Mouse (Mus musculus) layer of hippocampus, postnatal 10 days (tissue): ENCODE measurements at regions not wholly inside any gene's neighbourhood (a gene's known extent, or its start where the extent isn't known, plus 50 kb on each side); places are given as distances from the start of the nearest gene placed in this dataset.
A peak's percentile ranks its signal among the peaks of the same experiment; 100 is the strongest.

Source experiments
- DNase-seq, 2 experiments: peaks; one replicate each; pipeline ENCODE4 v3.0.0; 2021; ENCODE audit warnings: low spot score in 2 of 2

DNA sequence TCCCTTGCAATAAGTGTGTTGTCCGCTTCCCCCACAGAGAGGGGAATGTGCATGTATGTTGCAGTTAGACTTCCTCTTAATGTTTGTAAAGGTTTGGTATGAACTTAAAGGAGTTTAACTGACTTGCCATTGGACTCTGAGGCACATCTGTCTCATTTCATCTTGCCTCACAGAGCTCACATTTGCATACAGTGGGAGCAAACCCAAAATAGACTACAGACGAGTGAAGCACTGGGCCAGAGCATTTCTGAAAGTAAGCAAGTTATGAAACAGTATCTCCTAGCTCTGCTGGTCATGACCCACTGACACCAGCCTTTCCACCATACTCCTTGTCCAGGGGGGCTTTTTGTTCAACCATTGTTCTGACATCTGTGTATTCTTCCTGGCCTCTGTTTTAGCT, 86.8 kb upstream of the Gm15217 start:
- DNase-seq = no peak

DNA sequence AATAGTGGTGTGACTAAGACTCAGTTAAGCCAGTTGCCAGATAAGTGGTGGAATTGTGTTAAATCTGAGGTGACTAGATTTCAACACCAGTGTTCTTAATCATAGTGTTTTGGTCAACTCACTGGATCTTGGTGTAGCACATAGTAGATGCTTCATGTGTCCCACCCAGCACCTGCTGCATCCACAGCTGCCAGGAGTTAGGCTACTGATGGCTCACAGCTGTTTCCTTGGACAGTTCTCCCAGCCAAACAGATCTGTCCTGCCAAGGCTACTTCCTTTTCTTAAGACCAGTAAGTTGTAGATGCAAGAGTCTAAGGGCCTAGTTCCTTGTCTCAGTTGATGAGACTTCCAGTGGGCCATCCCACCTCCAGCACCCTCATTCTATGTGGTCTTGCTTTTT, 82.9 kb upstream of the Gm15217 start:
- DNase-seq = no peak

DNA sequence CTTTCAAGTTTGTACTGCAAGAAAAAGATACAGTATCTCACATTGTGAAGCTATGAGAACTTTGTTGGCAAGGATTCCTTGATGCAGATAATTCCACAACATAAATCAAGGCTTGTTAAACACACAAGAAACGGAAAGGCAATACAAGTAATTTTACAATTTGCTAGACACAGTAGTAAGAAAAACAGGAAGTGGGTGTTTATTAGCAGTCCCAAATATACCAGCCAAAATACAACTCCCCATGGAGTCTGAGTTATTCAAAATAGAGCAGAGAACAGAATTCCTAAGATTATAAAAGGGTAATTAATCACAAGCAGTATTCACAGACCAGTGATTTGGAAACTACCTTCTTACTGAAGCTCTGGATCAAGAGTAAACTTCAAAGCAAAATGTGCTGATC, 78.7 kb upstream of the Gm15217 start:
- no peak for DNase-seq

DNA sequence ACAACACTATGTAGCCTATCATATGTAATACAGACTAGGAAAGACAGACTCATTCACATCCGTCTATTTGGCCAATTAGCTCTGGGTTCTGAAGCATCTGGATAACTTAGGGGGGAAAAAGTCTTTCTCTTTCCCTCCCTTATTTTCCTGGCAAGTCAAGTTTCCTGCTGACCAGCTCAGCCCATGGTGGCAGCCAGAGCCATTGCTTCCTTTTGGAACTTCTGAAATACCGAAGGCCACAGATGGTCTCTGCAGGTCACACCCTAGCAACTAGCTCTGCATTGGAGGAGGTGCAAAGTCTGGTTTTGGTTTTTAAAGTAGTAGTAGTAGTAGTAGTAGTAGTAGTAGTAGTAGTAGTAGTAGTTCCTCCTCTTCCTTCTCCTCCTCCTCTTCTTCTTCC, 76.6 kb upstream of the Gm15217 start:
- DNase-seq = no peak

DNA sequence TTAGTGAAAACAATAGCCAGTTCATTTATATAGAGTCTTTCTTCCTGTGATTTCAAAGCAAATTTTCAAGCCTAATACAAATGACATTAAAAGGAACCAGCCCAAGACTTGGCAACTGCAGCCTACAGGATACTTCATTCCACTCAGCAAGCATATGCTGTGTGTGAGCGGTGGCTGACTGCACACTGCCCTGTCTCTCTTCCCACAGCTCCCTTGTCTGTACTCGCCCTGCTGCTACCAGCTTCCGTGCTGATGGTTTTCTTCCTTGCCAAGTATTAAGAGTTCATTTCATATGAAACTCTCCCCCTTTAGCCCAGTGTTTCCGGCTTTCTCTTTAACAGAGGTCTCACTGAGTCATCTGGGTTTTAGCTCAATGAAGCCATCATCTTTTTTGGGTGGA, 73.9 kb upstream of the Gm15217 start:
- DNase-seq = peak; percentile 5 to 15

DNA sequence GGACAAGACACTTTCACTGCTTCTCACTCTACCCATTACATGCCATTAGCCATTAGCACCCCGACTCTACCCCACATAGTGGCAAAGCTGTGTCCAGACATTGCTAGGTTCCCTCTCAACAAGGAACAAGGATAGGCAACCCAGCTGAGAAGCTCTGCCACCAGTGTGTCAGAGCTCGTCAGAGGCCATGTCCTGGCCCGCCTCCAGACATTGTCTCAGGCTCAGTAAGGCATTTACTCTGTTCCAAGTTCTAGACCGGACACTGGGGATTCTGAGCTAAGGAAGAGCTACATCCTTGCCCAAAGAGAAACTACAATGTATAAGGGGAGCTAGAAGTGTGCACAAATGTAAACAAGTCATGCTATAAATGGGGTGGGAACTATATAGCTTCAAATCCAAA, 66.2 kb upstream of the Gm15217 start:
- no peak for DNase-seq

DNA sequence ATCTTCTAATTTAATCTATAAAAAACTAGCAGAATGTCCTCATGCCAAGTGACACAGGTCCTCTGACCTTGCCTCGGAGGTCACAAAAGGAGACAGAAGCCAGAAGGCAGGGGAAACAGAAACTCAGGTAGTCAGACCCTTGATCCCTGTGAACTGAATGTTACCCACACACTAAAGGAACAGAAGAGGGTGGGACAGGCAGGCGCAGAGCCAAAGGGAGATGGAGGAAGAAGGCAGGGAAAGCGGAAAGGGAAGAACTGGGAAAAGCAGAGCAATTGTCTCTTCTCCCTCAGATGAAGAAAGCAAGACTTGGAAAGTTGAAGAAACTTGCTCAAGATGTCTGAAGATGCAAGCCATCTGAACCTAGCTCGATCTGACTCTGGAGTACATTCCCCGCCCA, 62.7 kb upstream of the Gm15217 start:
- DNase-seq = no peak

DNA sequence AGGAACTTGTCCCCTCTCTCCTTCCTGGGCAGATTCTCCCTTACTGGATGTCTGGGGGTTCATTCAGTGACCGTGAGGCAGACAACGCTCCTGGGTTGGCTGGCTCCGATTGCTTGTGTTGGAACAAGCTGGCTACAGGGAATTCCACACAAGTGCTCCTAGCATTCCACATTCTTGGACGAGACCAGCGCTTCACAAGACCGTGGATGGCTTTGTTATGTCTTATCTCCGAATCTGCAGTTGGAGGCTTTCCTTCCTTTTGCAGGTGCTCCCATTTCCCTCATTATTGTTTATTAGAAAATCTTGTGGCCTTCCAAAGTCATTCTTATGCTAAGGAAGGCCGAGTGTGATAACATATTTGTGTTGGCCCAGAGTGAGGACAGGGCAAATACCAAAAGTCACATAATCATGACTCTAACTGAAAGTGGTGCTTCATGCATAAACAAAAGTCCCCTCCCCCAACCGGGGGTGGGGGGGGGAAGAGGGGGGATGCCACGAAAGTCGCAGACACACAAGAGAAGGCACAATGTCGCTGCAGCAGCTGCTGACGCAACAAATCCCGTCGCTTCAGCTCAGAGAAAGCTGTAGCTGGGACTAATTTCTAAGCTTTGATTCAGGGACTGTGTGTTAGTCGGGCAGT, 61.7 kb upstream of the Gm15217 start:
- no peak for DNase-seq

DNA sequence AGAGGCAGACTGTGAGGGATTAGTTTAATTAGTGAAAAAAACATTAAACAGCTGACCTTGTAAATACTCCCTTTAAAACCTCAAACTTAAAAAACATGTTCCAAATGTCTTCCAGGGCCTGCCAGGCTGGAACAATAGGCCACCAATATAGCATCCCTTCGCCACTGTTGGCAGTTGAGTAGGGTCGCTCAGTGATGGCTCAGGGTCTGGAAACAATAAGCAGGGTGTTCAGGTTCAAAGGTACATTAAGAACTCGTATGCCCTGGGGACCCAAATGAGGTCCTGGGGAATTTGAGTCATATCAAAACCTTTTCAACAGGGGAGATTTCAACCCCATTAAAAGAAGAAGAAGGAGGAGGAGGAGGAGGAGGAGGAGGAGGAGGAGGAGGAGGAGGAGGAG, 51.1 kb upstream of the Gm15217 start:
- DNase-seq = no peak
